Mouse (Mus musculus): ENCODE results near the gene Mesp1.

DNA sequence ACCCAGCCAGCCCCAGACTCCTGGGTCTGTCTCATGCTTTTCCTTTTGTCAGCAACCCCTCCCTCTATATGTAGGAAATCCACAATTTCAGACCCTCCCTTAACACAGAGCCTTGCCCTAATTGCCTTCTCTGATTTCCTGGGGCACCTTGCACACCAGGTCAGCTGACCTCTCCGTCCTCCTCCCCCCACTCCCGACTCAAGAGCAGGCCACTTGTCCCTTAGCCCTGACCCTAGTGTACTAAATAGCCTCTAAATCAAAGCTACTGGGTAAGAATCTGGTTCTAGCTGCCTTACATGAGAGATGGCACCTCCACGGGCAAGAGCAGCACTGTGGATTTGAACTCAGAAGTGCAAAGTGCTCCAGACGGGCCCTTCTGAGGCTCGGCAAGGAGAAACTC lies 8.4 kb upstream of the Mesp1 start:
- TF ChIP-seq CTCF (IDR thresholded peaks at IDR 0.05; ENCODE audit: low read depth), result no peak
- TF ChIP-seq EP300 (IDR thresholded peaks at IDR 0.05; ENCODE audit: low read depth), result no peak
